Mouse (Mus musculus) embryonic stem cell, embryonic (primary cell): ENCODE results near the gene Olfr911-ps1.

ENCODE experiments used
- CTCF ChIA-PET, 4 experiments: fragments of 300-600 bp in 2 of 4; fragments of 350-600 bp in 2 of 4; sonication (Branson Sonifier 250); formaldehyde crosslinking; loops; one replicate each; lab custom pipeline; 2022; ENCODE audit warnings: inconsistent platforms in 2 of 4; lab: Charles Lee
- POLR2A ChIA-PET, 4 experiments: fragments of 300-600 bp in 2 of 4; fragments of 350-600 bp in 2 of 4; sonication (Branson Sonifier 250); formaldehyde crosslinking; loops; one replicate each; lab custom pipeline; 2022; ENCODE audit warnings: antibody characterized with exemption in 4 of 4, inconsistent platforms in 1 of 4; lab: Charles Lee

Gene Olfr911-ps1

DNA sequence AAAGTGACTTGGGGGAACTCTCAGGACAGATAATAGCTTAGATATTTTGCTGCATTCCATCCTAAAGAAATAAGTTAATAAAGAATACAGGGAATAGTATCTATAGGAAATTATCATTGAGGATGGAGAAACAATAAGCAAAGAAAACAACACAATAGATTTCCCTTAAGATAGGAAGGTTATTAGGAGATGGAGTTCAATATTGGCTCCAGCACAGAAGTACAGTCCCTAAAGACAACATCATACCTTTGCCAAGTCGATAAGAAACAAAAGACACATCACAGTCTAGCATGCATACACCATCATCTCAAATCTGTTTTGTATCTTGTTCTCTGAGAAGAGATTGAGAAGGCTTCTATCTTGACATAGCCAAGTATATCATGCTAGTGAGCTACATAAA, at the start of gene Olfr911-ps1:
TSS of gene Olfr911-ps1 (plus strand) at position 301 of the 400 bp plus-strand sequence.
- POLR2A ChIA-PET = no interaction called here

DNA sequence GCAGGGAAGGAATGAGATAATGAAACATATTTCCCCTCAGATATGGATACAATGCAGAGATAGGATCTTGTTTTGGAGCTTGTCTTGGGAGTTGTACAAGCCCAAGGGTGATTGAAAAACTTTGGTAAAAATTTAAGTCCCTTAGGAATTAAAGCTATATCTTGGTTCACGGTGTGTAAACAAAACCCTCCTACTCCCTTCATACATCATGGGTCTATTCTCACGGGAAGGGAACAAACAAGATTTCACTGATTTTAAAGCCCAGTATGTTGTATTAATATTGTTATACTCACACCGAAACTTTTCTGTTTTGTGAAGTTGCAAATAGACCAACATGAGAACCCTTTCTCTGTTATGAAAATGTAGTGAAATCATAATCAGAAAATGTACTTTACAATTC, 34.6 kb upstream of the Olfr911-ps1 start, which contains the start of gene Olfr906:
TSS of gene Olfr906 (plus strand) at position 301 of the 400 bp plus-strand sequence.
- CTCF ChIA-PET = no interaction called here
- POLR2A ChIA-PET = no interaction called here

More for the DNA sequence above, at the start of gene Olfr911-ps1:
- CTCF ChIA-PET = no interaction called here

DNA sequence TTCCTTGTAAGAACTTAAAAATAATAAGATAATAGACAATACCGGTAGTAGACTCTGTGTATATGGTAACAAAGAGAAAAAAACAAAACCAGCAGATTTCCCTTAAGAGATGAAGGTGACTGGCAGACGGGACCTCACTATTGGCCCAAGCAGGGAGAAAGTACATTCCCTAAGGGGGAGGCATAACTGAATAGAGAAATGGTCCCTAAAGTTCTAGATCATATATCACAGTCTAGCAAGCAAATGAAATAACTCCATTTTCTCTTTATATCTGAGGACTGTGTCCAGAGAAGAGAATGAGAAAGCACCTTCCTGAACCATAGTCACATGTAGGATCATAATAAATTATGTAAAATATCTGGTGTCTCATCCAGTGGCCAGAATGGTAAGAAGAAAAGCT, 25.9 kb upstream of the Olfr911-ps1 start, which contains the start of gene Olfr907:
TSS of gene Olfr907 (plus strand) at position 301 of the 400 bp plus-strand sequence.
- POLR2A ChIA-PET = no interaction called here
- CTCF ChIA-PET = no interaction called here

DNA sequence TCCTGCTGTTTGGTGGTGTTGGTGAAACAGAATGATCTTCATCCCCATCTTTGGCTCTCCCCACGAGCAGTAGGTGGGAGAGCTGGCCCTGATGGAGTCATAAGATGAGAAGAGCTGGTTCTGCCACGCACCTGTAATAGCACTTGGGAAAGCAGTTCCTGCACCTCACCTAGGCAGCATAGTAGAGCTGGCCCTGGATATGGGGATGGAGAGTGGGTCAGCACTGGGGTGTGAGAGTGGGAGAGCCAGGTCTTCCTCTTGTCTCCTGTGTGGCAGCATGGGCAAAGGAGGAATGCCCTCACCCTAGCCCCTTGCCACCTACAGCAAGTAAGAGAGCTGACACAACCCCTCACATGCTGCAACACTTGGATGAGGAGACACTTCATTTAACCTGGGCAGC, 9.0 kb upstream of the Olfr911-ps1 start:
- ChIA-PET CTCF (no interaction called here), POLR2A (no interaction called here)

DNA sequence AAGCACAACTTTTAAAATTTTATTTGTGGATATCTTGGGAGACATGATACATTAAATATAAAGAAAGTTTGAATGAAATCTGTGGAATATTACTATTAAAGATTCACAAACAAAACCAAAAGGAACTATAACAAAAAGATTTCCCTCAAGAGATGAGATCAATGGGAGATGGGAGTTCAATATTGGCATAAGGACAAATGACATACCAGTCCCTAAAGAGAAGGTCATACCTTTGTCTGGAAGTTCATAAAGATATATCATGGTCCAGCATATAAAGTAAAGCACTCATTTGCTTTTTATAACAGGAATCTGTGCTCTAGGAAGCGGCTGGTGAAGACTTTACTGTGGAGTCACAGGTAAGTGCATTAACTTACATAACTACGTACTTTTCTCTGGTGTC, 16.2 kb downstream of the Olfr911-ps1 start, which contains the start of gene Olfr910:
TSS of gene Olfr910 (plus strand) at position 301 of the 400 bp plus-strand sequence.
- POLR2A ChIA-PET = no interaction called here
- CTCF ChIA-PET = no interaction called here
